Comparison of ENCODE assay signal across 13 mouse cellular contexts in the genomic region with DNA sequence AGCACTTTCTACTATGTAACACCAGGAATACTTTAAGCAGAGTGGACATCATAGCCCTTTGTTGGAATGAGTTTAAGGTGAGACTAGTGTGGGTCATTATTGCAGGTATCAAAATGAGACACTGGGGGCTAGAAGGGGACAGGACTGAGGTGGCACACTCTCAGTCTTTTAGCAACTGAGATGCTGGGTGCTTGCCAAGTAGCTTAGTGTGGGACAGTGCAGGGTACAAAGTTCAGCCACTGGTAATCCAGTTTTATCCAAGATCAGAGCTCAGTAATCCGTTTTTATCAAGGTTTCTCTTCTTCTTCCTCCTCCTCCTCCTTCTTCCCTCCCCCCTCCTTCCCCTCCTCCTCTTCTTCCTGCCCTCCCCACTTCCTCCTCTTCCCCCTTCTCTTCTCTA.
DNase-seq lines count a peak whose midpoint lies in the region; TF ChIP-seq lines count a peak whose summit lies in the region.
"Had no signal": no experiment of that assay in that cellular context is flagged by ENCODE, and none has a peak within 500 bp of the region (broad histone marks: within the 10 kb centered on the region; RNA-seq: fewer than 3 reads in every experiment).

No protein-coding gene starts in this region.

- intact Hi-C loops in gastrocnemius, adult 2 months (cut with DNase I) = loop anchor here (5.0 to 10.0 kb wide), 3 partner anchors 88 to 275 kb away; no protein-coding TSS in a partner anchor

- TF ChIP-seq CTCF in gastrocnemius, adult 2 months (IDR thresholded peaks at IDR 0.05) = no peak
- no peak for TF ChIP-seq CTCF in thymus, adult 2 months (IDR thresholded peaks at IDR 0.05; ENCODE audit: borderline replicate concordance, control insufficient read depth, extremely low read depth, insufficient read depth, low read length, poor library complexity)

- no peak for TF ChIP-seq POLR2A in thymus, adult 2 months (IDR thresholded peaks at IDR 0.05; ENCODE audit: control insufficient read depth, extremely low read depth, insufficient read depth, low read length, poor library complexity)

- H3K36me3 ChIP-seq in thymus, adult 2 months (ENCODE audit: control insufficient read depth, insufficient read depth, low read length) = no peaks in the 10 kb centered on the region
- H3K36me3 ChIP-seq: midbrain, embryonic 12.5 days; neural tube, embryonic 12.5 days had no signal

- peak overlapping the region; percentile 71 for H3K4me3 ChIP-seq in gastrocnemius, adult 2 months
- no peak overlapping the region for H3K4me3 ChIP-seq in thymus, adult 2 months (ENCODE audit: control insufficient read depth, insufficient read depth, low read length)
- H3K4me3 ChIP-seq: midbrain, embryonic 12.5 days; neural tube, embryonic 12.5 days had no signal

- H3K4me1 ChIP-seq in thymus, adult 2 months (replicated peaks; ENCODE audit: control insufficient read depth, insufficient read depth, low read length) = peaks cover 27% of the 10 kb centered on the region
- H3K4me1 ChIP-seq: neural tube, embryonic 12.5 days had no signal

- 7% methylated on average over 1 of the region's 1 CpGs for WGBS in thymus, adult 2 months

- no peaks in the 10 kb centered on the region for H3K27me3 ChIP-seq in thymus, adult 2 months (ENCODE audit: control insufficient read depth, insufficient read depth, low read length)
- H3K27me3 ChIP-seq: neural tube, embryonic 12.5 days had no signal

- DNase-seq in gastrocnemius, adult 2 months = no peak
- DNase-seq in gastrocnemius, adult 18-20 months (ENCODE audit: low spot score) = no peak
- DNase-seq in thymus, adult 2 months = peak; percentile 19
- DNase-seq in thymus, postnatal 36 days = no peak
- peak; percentile 57 to 58 for DNase-seq in kidney, adult 8-10 months
- peak; percentile 79 to 81 for DNase-seq in kidney, postnatal 36 days
- DNase-seq in spleen, adult 18-20 months = no peak
- DNase-seq in cerebellum, adult 11 months = no peak
- DNase-seq: cerebellum, adult 2 months; cerebellum, postnatal 36 days had no signal

- peak overlapping the region; percentile 64; the same call in 1 of the 2 replicates for H3K27ac ChIP-seq in gastrocnemius, adult 2 months
- peak overlapping the region; percentile 81 for H3K27ac ChIP-seq in thymus, adult 2 months (ENCODE audit: control insufficient read depth, insufficient read depth, low read length)
- H3K27ac ChIP-seq: hindbrain, embryonic 14.5 days; midbrain, embryonic 12.5 days; neural tube, embryonic 12.5 days had no signal

Comparison
In these comparisons a context has a peak if more than half of its experiments do, and no peak if none do; other contexts are left out.
1. DNase-seq: peak in thymus, adult 2 months (single experiment), kidney, adult 8-10 months (2 of 2) and kidney, postnatal 36 days (2 of 2); none in gastrocnemius, adult 2 months (single experiment), gastrocnemius, adult 18-20 months (single experiment), thymus, postnatal 36 days (0 of 2), spleen, adult 18-20 months (0 of 2) and cerebellum, adult 11 months (single experiment).